Mouse (Mus musculus): ENCODE data around the gene Dut. TPM values are rescaled to one million over a fixed set of nuclear protein-coding genes. Genes with fewer than 3 reads are reported as not detected.

The Dut gene
- polyA plus RNA-seq, 1 experiment from 2014 or later = 77.7 TPM

GRCm38 (mm10) chr2:125249339-125249738 lies 2.3 kb downstream of the Dut start:
- Histone ChIP-seq H3K4me2 (ENCODE audit: low read depth, low read length) (peak overlapping the region; percentile 79), H3K36me3 (ENCODE audit: control insufficient read depth, insufficient read depth) (peaks cover 40% of the 10 kb centered on the region), H3K27me3 (ENCODE audit: control insufficient read depth, insufficient read depth, low read depth, low read length) (no peaks in the 10 kb centered on the region), H3K27ac (ENCODE audit: low read length) (0 out of 2 replicates have a peak overlapping the region, but pooled peaks have one; percentile 8), H3K4me3 (ENCODE audit: low read depth, low read length) (peak overlapping the region; percentile 86), H3K9ac (ENCODE audit: low read depth, low read length) (peak overlapping the region; percentile 86), H3K9me3 (replicated peaks; ENCODE audit: control insufficient read depth, low read length) (no peaks in the 10 kb centered on the region), H3K4me1 (ENCODE audit: control insufficient read depth, low read depth, low read length) (peaks cover 16% of the 10 kb centered on the region)
- ATAC-seq (ENCODE audit: low read depth) = no peak
- 49% methylated on average over 4 of the region's 4 CpGs for WGBS (ENCODE audit: insufficient replicate concordance)

- H3K9ac ChIP-seq (ENCODE audit: low read depth, low read length) = no peak overlapping the region
- H3K9me3 ChIP-seq (replicated peaks; ENCODE audit: control insufficient read depth, low read length) = no peaks in the 10 kb centered on the region
- H3K4me2 ChIP-seq (ENCODE audit: low read depth, low read length) = peak overlapping the region; percentile 79
- H3K27me3 ChIP-seq (ENCODE audit: control insufficient read depth, insufficient read depth, low read depth, low read length) = no peaks in the 10 kb centered on the region
- peaks cover 43% of the 10 kb centered on the region for H3K36me3 ChIP-seq (ENCODE audit: control insufficient read depth, insufficient read depth)
- no peak for ATAC-seq (ENCODE audit: low read depth)
- WGBS (ENCODE audit: insufficient replicate concordance) = 70% methylated on average over 4 of the region's 4 CpGs
- peaks cover 16% of the 10 kb centered on the region for H3K4me1 ChIP-seq (ENCODE audit: control insufficient read depth, low read depth, low read length)
- H3K4me3 ChIP-seq (ENCODE audit: low read depth, low read length) = peak overlapping the region; percentile 86
- H3K27ac ChIP-seq (ENCODE audit: low read length) = no peak overlapping the region
Measured at GRCm38 (mm10) chr2:125249874-125250273, 2.9 kb downstream of the Dut start.

- H3K36me3 ChIP-seq (ENCODE audit: control insufficient read depth, insufficient read depth) = peaks cover 55% of the 10 kb centered on the region
- WGBS (ENCODE audit: insufficient replicate concordance) = 74% methylated on average over 4 of the region's 4 CpGs
- H3K4me3 ChIP-seq (ENCODE audit: low read depth, low read length) = no peak overlapping the region
- no peak overlapping the region for H3K9ac ChIP-seq (ENCODE audit: low read depth, low read length)
- H3K4me1 ChIP-seq (ENCODE audit: control insufficient read depth, low read depth, low read length) = peaks cover 12% of the 10 kb centered on the region
- no peaks in the 10 kb centered on the region for H3K27me3 ChIP-seq (ENCODE audit: control insufficient read depth, insufficient read depth, low read depth, low read length)
- no peak overlapping the region for H3K4me2 ChIP-seq (ENCODE audit: low read depth, low read length)
- H3K9me3 ChIP-seq (replicated peaks; ENCODE audit: control insufficient read depth, low read length) = no peaks in the 10 kb centered on the region
- ATAC-seq (ENCODE audit: low read depth) = no peak
- H3K27ac ChIP-seq (ENCODE audit: low read length) = no peak overlapping the region
Measured at GRCm38 (mm10) chr2:125251781-125252180, 4.8 kb downstream of the Dut start.

GRCm38 (mm10) chr2:125252275-125252674 lies 5.3 kb downstream of the Dut start:
- WGBS (ENCODE audit: insufficient replicate concordance) = 62% methylated on average over 2 of the region's 2 CpGs
- Histone ChIP-seq H3K9ac (ENCODE audit: low read depth, low read length) (no peak overlapping the region), H3K9me3 (replicated peaks; ENCODE audit: control insufficient read depth, low read length) (no peaks in the 10 kb centered on the region), H3K4me1 (ENCODE audit: control insufficient read depth, low read depth, low read length) (peaks cover 12% of the 10 kb centered on the region), H3K36me3 (ENCODE audit: control insufficient read depth, insufficient read depth) (peaks cover 60% of the 10 kb centered on the region), H3K27me3 (ENCODE audit: control insufficient read depth, insufficient read depth, low read depth, low read length) (no peaks in the 10 kb centered on the region), H3K27ac (ENCODE audit: low read length) (no peak overlapping the region), H3K4me2 (ENCODE audit: low read depth, low read length) (no peak overlapping the region), H3K4me3 (ENCODE audit: low read depth, low read length) (no peak overlapping the region)
- ATAC-seq (ENCODE audit: low read depth) = no peak

- no peak overlapping the region for H3K4me3 ChIP-seq (ENCODE audit: low read depth, low read length)
- H3K36me3 ChIP-seq (ENCODE audit: control insufficient read depth, insufficient read depth) = peaks cover 68% of the 10 kb centered on the region
- H3K4me2 ChIP-seq (ENCODE audit: low read depth, low read length) = no peak overlapping the region
- no peak overlapping the region for H3K9ac ChIP-seq (ENCODE audit: low read depth, low read length)
- no peak for ATAC-seq (ENCODE audit: low read depth)
- WGBS (ENCODE audit: insufficient replicate concordance) = 85% methylated on average over 6 of the region's 6 CpGs
- H3K4me1 ChIP-seq (ENCODE audit: control insufficient read depth, low read depth, low read length) = peaks cover 12% of the 10 kb centered on the region
- no peak overlapping the region for H3K27ac ChIP-seq (ENCODE audit: low read length)
- no peaks in the 10 kb centered on the region for H3K9me3 ChIP-seq (replicated peaks; ENCODE audit: control insufficient read depth, low read length)
- H3K27me3 ChIP-seq (ENCODE audit: control insufficient read depth, insufficient read depth, low read depth, low read length) = no peaks in the 10 kb centered on the region
Measured at GRCm38 (mm10) chr2:125253699-125254098, 6.7 kb downstream of the Dut start.

- no peak overlapping the region for H3K27ac ChIP-seq (ENCODE audit: low read length)
- H3K9me3 ChIP-seq (replicated peaks; ENCODE audit: control insufficient read depth, low read length) = no peaks in the 10 kb centered on the region
- WGBS (ENCODE audit: insufficient replicate concordance) = 63% methylated on average over 3 of the region's 3 CpGs
- ATAC-seq (ENCODE audit: low read depth) = no peak
- peaks cover 70% of the 10 kb centered on the region for H3K36me3 ChIP-seq (ENCODE audit: control insufficient read depth, insufficient read depth)
- H3K4me3 ChIP-seq (ENCODE audit: low read depth, low read length) = no peak overlapping the region
- no peaks in the 10 kb centered on the region for H3K27me3 ChIP-seq (ENCODE audit: control insufficient read depth, insufficient read depth, low read depth, low read length)
- H3K4me1 ChIP-seq (ENCODE audit: control insufficient read depth, low read depth, low read length) = peaks cover 12% of the 10 kb centered on the region
- no peak overlapping the region for H3K9ac ChIP-seq (ENCODE audit: low read depth, low read length)
- no peak overlapping the region for H3K4me2 ChIP-seq (ENCODE audit: low read depth, low read length)
Measured at GRCm38 (mm10) chr2:125254630-125255029, 7.6 kb downstream of the Dut start.

GRCm38 (mm10) chr2:125255886-125256285 lies 8.9 kb downstream of the Dut start:
- Histone ChIP-seq H3K36me3 (ENCODE audit: control insufficient read depth, insufficient read depth) (peaks cover 64% of the 10 kb centered on the region), H3K9me3 (replicated peaks; ENCODE audit: control insufficient read depth, low read length) (no peaks in the 10 kb centered on the region), H3K4me1 (ENCODE audit: control insufficient read depth, low read depth, low read length) (peaks cover 8% of the 10 kb centered on the region), H3K27ac (ENCODE audit: low read length) (no peak overlapping the region), H3K4me3 (ENCODE audit: low read depth, low read length) (no peak overlapping the region), H3K4me2 (ENCODE audit: low read depth, low read length) (no peak overlapping the region), H3K9ac (ENCODE audit: low read depth, low read length) (no peak overlapping the region), H3K27me3 (ENCODE audit: control insufficient read depth, insufficient read depth, low read depth, low read length) (no peaks in the 10 kb centered on the region)
- ATAC-seq (ENCODE audit: low read depth) = no peak
- WGBS (ENCODE audit: insufficient replicate concordance) = 77% methylated on average over 3 of the region's 3 CpGs

- ATAC-seq (ENCODE audit: low read depth) = no peak
Measured at GRCm38 (mm10) chr2:125259230-125260120, 12.5 kb downstream of the Dut start.

GRCm38 (mm10) chr2:125260326-125260725 lies 13.3 kb downstream of the Dut start:
- Histone ChIP-seq H3K9me3 (replicated peaks; ENCODE audit: control insufficient read depth, low read length) (no peaks in the 10 kb centered on the region), H3K4me2 (ENCODE audit: low read depth, low read length) (no peak overlapping the region), H3K27me3 (ENCODE audit: control insufficient read depth, insufficient read depth, low read depth, low read length) (no peaks in the 10 kb centered on the region), H3K36me3 (ENCODE audit: control insufficient read depth, insufficient read depth) (peaks cover 28% of the 10 kb centered on the region), H3K9ac (ENCODE audit: low read depth, low read length) (no peak overlapping the region), H3K4me3 (ENCODE audit: low read depth, low read length) (no peak overlapping the region), H3K27ac (ENCODE audit: low read length) (no peak overlapping the region), H3K4me1 (ENCODE audit: control insufficient read depth, low read depth, low read length) (no peaks in the 10 kb centered on the region)
- WGBS (ENCODE audit: insufficient replicate concordance) = 62% methylated on average over 2 of the region's 2 CpGs
- ATAC-seq (ENCODE audit: low read depth) = no peak

More at GRCm38 (mm10) chr2:125259230-125260120, 12.5 kb downstream of the Dut start:
- Histone ChIP-seq H3K9me3 (replicated peaks; ENCODE audit: control insufficient read depth, low read length) (no peaks in the 10 kb centered on the region), H3K4me2 (ENCODE audit: low read depth, low read length) (no peak overlapping the region), H3K27me3 (ENCODE audit: control insufficient read depth, insufficient read depth, low read depth, low read length) (no peaks in the 10 kb centered on the region), H3K27ac (ENCODE audit: low read length) (no peak overlapping the region), H3K9ac (ENCODE audit: low read depth, low read length) (no peak overlapping the region), H3K4me3 (ENCODE audit: low read depth, low read length) (no peak overlapping the region), H3K36me3 (ENCODE audit: control insufficient read depth, insufficient read depth) (peaks cover 30% of the 10 kb centered on the region), H3K4me1 (ENCODE audit: control insufficient read depth, low read depth, low read length) (no peaks in the 10 kb centered on the region)
- WGBS (ENCODE audit: insufficient replicate concordance) = 71% methylated on average over 14 of the region's 14 CpGs

All from liver, embryonic 16.5 days (tissue).